Mouse (Mus musculus) heart, embryonic 10.5 days (tissue): ENCODE results near the gene Pard3b. TPM values are rescaled to one million over a fixed set of nuclear protein-coding genes. Genes with fewer than 3 reads are reported as not detected.
A peak's percentile ranks its signal among the peaks of the same experiment; 100 is the strongest.

ENCODE experiments used
- DNase-seq: peaks from one replicate; pipeline ENCODE4 v3.0.0-alpha.2; 2017; ENCODE audit warnings: low spot score
- H3K27ac ChIP-seq: fragments of 300-500 bp; sonication (generic); 2 replicates; pipeline ENCODE4 v1.5.1; 2016; ENCODE audit warnings: mild to moderate bottlenecking
- H3K27me3 ChIP-seq: fragments of 300-500 bp; sonication (generic); 2 replicates; pipeline ENCODE4 v1.6.1; 2016; ENCODE audit warnings: mild to moderate bottlenecking; ENCODE audit not compliant: poor library complexity, insufficient read depth, severe bottlenecking
- H3K36me3 ChIP-seq: fragments of 300-500 bp; sonication (generic); 2 replicates; pipeline ENCODE4 v1.6.1; 2016; ENCODE audit warnings: mild to moderate bottlenecking, moderate library complexity
- H3K4me1 ChIP-seq: fragments of 300-500 bp; sonication (generic); 2 replicates; pipeline ENCODE4 v1.6.1; 2016; ENCODE audit warnings: mild to moderate bottlenecking
- H3K4me3 ChIP-seq: fragments of 300-500 bp; sonication (generic); 2 replicates; pipeline ENCODE4 v1.5.1; 2016; ENCODE audit warnings: mild to moderate bottlenecking, moderate library complexity
- H3K9me3 ChIP-seq: fragments of 300-500 bp; sonication (generic); 2 replicates; pipeline ENCODE4 v1.6.1; 2016; ENCODE audit warnings: mild to moderate bottlenecking, moderate library complexity
- WGBS: fragments of 180-500 bp; shearing (Covaris S2); methylation state at CpG from one replicate; pipeline ENCODE4 v1.1.7; 2016; 5-methylcytosine and 5-hydroxymethylcytosine counted together
- polyA plus RNA-seq: library from polyadenylated mRNA; unstranded; fragments of >200 nt; fragmentation: Nextera tagmentation; extraction: Ambion mirVana; gene quantifications from 2 replicates; pipeline ENCODE4 v1.2.1, GENCODE M21; 2016

The Pard3b gene
- polyA plus RNA-seq, 1 experiment from 2014 or later = 8.2 TPM

DNA sequence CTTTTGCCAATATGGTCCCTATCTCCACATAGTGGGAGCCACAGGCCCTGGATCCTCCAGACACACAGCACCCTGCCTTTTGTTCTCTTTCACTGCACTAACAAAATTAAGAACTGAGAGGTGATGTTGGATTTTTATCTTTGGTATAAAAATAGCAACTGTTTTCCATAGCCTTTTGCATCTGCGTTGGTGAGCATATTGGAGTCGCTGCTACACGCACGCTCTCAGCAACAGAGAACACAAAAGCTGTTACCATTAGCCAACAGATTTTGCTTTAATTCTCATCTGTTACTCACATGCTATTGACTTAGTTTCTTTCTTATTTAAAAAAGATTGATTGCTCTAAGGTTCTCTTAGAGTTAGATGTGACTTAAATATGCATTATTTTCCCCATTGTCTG lies 709.7 kb downstream of the Pard3b start:
- 81% methylated on average over 4 of the region's 4 CpGs for WGBS
- no peaks in the 10 kb centered on the region for H3K36me3 ChIP-seq

DNA sequence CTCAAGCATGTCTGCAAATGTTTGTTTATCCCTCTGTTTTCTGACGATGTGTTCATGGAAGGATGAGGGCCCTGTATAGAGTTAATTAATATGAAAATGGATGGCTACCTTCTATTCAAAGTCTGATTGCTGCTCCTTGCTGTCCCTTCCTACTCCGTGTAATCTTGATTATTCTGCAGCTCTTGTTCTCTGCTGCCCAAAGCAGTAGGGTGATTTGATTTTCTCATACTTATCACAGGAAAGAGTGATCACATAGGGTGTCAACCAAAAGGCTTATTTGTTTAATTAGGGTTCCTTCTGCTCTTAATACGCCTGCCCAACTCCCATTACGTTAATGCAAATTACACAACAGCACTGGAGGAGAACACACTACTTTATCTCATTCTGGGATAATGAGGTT lies 716.9 kb downstream of the Pard3b start:
- Histone ChIP-seq H3K27ac (no peak overlapping the region), H3K27me3 (no peaks in the 10 kb centered on the region), H3K4me3 (no peak overlapping the region), H3K36me3 (no peaks in the 10 kb centered on the region), H3K9me3 (no peaks in the 10 kb centered on the region), H3K4me1 (no peaks in the 10 kb centered on the region)
- no peak for DNase-seq
- WGBS = 60% methylated on average over 4 of the region's 4 CpGs

More for the DNA sequence above, 709.7 kb downstream of the Pard3b start:
- Histone ChIP-seq H3K27ac (no peak overlapping the region), H3K27me3 (no peaks in the 10 kb centered on the region), H3K4me3 (no peak overlapping the region), H3K9me3 (no peaks in the 10 kb centered on the region), H3K4me1 (peaks cover 3% of the 10 kb centered on the region; the same call in 1 of the 2 replicates)
- DNase-seq = no peak

DNA sequence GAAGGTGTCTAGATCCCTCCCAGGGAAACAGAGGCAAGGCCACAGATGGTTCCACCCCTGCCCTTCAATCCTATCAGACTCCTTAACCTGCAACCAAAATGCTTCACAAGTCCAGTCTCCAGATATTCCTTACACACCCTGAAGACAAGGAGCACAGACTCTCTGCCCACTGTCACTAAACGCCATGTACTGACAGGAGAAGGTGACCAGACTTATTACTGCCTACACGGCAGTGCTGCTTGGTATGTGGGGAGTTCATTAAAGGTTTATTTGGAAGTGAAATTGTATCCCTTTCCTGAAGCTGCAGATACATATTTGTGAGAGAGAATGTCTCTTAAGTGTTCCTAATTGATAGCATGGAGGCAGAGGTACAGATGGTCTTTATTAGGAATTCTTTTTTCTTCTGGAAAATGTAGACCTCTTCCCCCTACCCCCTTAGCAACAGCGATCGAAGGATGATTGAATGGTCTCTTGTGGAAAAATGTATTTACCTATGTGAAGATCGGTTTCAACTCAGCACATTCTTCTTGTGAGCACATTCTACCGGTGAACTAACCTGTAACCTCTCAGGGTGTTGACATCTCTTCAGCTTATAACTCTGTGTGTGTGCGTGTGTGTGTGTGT lies 735.9 kb downstream of the Pard3b start:
- H3K27me3 ChIP-seq = no peaks in the 10 kb centered on the region

DNA sequence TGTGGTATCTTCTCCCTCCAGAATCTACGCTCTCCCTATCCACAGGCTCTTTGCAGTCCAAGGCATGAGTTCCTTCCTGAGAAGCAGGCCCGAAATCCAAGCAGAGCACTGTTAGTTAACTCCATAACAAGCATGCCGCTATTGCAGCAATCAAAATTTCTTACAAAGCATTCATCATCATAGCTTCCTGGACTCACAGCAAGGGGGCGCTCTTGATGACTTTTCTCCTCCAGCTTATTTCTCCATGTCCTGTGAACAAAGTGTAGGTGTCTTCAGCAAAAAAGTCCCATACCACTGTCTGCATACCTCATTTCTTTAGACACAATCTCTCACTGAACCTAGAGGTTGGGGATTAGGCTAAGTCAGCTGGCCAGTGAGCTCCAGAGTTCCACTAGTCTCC lies 739.7 kb downstream of the Pard3b start:
- DNase-seq = no peak
- Histone ChIP-seq H3K4me1 (peaks cover 22% of the 10 kb centered on the region), H3K9me3 (no peaks in the 10 kb centered on the region), H3K36me3 (no peaks in the 10 kb centered on the region), H3K27me3 (no peaks in the 10 kb centered on the region), H3K4me3 (no peak overlapping the region), H3K27ac (no peak overlapping the region)
- WGBS = 78% methylated on average over 4 of the region's 4 CpGs

More for the DNA sequence above, 735.9 kb downstream of the Pard3b start:
- H3K4me1 ChIP-seq = peaks cover 14% of the 10 kb centered on the region
- no peak overlapping the region for H3K4me3 ChIP-seq
- DNase-seq = no peak
- no peaks in the 10 kb centered on the region for H3K36me3 ChIP-seq
- WGBS = 72% methylated on average over 7 of the region's 7 CpGs
- H3K9me3 ChIP-seq = no peaks in the 10 kb centered on the region
- peak overlapping the region; percentile 47; the same call in 1 of the 2 replicates for H3K27ac ChIP-seq

DNA sequence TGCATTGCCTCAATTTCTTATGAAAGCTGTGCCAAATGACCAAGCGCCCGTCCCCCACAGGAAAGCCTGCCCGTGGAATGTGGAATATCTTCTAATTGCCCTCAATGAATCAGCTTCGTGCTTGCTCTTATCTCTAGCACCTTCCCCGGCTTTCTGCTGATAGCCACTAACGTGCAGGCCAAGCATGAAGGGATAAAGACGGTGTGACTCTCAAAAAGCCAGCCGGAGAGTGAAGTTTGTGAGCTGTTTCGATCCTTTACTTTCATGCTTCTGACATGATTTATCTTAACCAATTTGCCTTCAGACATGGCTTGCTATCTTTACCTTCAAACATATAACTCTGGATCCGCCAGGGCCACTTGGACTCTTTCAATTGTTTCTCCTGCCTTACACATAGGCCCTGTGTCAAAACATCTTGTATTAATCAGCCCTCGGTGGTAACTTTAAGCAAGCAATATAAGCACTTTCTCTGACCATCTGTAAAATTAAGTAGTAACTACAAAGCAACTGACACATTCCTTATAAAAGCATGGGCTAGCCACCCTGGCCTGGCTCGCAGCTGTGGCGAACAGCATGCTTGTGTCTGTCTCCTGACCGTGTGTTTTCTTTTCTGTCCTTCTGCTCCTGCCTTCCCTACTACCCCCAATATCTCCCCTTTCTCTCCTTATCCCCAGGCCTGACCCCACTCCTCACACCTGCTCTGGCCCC lies 744.3 kb downstream of the Pard3b start:
- Histone ChIP-seq H3K9me3 (no peaks in the 10 kb centered on the region; the same call in 1 of the 2 replicates), H3K27ac (peak overlapping the region; percentile 37; the same call in 1 of the 2 replicates)
- no peak for DNase-seq

DNA sequence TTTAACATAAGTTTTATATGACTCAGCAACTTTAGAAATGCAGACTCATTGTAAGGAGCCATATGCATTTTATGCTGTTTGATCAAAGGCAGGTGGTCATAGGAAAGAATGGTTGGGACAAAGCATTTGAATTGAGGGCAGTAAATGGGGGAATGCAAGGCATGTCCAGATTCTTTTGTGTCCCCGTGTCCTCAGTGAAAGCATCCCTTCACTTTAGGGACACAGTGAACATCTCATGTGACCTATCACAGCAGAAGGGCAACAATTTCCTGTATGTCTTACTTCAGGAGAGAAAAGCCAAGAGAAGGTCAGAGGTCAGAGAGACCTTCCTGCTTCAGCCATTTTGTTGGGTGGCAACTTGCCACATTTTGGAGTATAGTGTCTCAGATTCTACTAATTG lies 745.6 kb downstream of the Pard3b start:
- 91% methylated on average over 1 of the region's 1 CpGs for WGBS
- no peak for DNase-seq

More for the DNA sequence above, 744.3 kb downstream of the Pard3b start:
- WGBS = 14% methylated on average over 14 of the region's 14 CpGs
- Histone ChIP-seq H3K4me1 (peaks cover 10% of the 10 kb centered on the region; the same call in 1 of the 2 replicates), H3K36me3 (no peaks in the 10 kb centered on the region), H3K4me3 (no peak overlapping the region), H3K27me3 (no peaks in the 10 kb centered on the region)

DNA sequence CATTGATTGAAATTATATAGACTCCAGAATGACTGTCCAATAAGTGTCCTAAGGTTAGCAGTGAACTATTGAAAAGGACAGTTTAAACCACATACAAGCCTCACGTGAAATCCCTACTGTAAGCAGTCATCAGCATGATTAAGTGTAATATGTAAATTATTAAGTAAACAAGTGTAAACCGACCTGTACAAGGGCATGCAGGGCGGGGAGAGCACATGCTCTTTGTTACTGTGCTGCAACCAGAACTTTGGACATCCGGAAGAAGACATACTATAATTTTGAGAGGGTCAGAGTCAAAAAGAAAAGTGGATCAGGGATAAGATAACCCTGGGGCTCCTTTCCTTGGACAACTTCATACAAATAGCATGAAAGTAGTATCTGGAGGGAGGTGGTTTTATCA lies 749.4 kb downstream of the Pard3b start:
- H3K36me3 ChIP-seq = no peaks in the 10 kb centered on the region
- no peaks in the 10 kb centered on the region; the same call in 1 of the 2 replicates for H3K9me3 ChIP-seq
- H3K4me1 ChIP-seq = peaks cover 5% of the 10 kb centered on the region; the same call in 1 of the 2 replicates
- H3K27me3 ChIP-seq = no peaks in the 10 kb centered on the region
- DNase-seq = no peak
- H3K4me3 ChIP-seq = no peak overlapping the region
- WGBS = 78% methylated on average over 4 of the region's 4 CpGs
- H3K27ac ChIP-seq = no peak overlapping the region

More for the DNA sequence above, 745.6 kb downstream of the Pard3b start:
- Histone ChIP-seq H3K27ac (no peak overlapping the region), H3K4me3 (no peak overlapping the region), H3K36me3 (no peaks in the 10 kb centered on the region), H3K4me1 (peaks cover 10% of the 10 kb centered on the region; the same call in 1 of the 2 replicates), H3K9me3 (no peaks in the 10 kb centered on the region; the same call in 1 of the 2 replicates), H3K27me3 (no peaks in the 10 kb centered on the region)

DNA sequence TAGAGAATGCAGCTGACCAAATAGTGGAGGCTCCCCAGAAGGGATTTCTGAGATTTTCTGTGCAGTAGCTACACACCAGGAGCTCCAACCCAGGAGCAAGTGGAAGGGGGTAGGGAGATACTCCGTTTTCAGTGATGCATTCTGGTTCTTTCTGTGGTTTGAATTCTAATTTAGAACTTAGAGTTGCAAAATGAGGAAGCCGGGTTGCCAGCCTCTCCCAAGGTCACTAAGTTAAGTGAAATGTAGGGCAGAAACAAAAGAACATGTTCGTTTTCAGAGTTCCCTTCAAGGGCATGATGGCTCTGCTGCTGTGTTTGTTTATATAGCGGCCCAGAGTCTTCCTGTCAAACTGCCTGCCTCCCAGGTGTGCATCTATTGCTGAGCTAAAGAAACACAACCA lies 754.2 kb downstream of the Pard3b start:
- 53% methylated on average over 4 of the region's 4 CpGs for WGBS
- H3K9me3 ChIP-seq = no peaks in the 10 kb centered on the region
- H3K27ac ChIP-seq = no peak overlapping the region
- DNase-seq = no peak
- no peaks in the 10 kb centered on the region for H3K27me3 ChIP-seq
- H3K4me1 ChIP-seq = no peaks in the 10 kb centered on the region
- no peak overlapping the region for H3K4me3 ChIP-seq
- no peaks in the 10 kb centered on the region for H3K36me3 ChIP-seq

DNA sequence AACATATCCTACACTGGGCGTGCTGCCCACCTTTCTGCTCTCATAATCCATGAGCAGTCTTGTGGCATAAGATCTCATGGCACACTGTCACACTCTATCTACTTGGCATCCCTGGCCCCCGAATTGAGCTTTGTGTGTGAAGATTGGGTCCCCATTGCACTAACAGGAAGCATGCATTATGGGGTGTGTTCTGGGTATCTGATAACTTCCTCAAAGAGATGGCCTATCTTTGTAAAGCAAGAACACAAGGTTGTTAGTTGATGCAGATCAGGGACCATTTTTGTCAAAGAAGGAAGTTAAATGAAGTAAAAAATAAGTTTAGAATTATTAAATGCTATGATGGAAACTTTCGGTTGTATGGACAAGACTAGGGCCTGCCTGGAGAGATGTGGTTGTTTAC lies 755.9 kb downstream of the Pard3b start:
- 80% methylated on average over 3 of the region's 3 CpGs for WGBS
- Histone ChIP-seq H3K36me3 (no peaks in the 10 kb centered on the region), H3K4me3 (no peak overlapping the region), H3K27me3 (no peaks in the 10 kb centered on the region), H3K27ac (no peak overlapping the region), H3K9me3 (no peaks in the 10 kb centered on the region), H3K4me1 (peaks cover 3% of the 10 kb centered on the region; the same call in 1 of the 2 replicates)
- DNase-seq = no peak

DNA sequence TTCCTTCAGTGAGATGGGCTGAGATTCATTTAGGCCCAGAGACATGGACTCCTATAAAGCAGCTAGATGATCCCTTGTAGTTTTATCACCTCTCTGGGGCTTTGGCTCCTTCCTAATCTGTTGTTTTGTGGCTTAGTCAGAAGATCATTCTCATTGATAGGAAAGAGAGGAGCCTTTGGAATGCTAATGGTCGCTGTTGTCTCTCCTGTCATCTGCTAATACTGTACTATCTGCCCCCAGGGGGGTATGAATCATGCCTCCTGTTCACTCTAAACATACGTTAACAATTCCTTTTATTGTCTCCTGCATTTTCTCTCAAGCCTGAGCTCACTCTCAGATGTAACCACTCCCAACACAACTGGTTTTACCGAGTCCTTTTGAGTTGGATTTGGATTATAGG lies 759.6 kb downstream of the Pard3b start:
- WGBS = 16% methylated on average over 3 of the region's 3 CpGs
- DNase-seq = no peak
- Histone ChIP-seq H3K36me3 (no peaks in the 10 kb centered on the region), H3K9me3 (no peaks in the 10 kb centered on the region), H3K27me3 (no peaks in the 10 kb centered on the region), H3K27ac (no peak overlapping the region), H3K4me1 (peaks cover 3% of the 10 kb centered on the region; the same call in 1 of the 2 replicates), H3K4me3 (no peak overlapping the region)

DNA sequence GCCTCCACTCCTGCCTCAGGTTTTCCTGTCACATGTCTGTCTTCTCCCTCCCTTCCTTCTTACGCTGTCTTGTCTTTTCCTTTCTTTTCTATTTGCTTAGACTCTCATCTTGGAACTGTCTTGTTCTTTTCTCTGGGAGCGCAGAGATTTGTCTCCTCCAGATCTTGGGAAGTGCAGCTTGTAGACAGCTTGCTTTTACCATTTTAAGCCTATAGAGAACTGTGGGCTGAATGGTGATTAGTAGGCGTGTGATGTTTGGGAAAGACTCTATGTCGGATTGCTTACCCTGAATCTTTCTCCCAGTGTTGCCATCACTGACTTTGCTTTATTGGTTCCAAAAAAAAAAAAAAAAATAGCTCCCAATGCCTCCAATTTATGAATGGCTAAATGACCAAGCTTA lies 760.1 kb downstream of the Pard3b start:
- H3K4me3 ChIP-seq = no peak overlapping the region
- no peaks in the 10 kb centered on the region for H3K36me3 ChIP-seq
- 64% methylated on average over 4 of the region's 4 CpGs for WGBS
- DNase-seq = no peak
- H3K27me3 ChIP-seq = no peaks in the 10 kb centered on the region
- H3K27ac ChIP-seq = no peak overlapping the region
- peaks cover 3% of the 10 kb centered on the region; the same call in 1 of the 2 replicates for H3K4me1 ChIP-seq
- H3K9me3 ChIP-seq = no peaks in the 10 kb centered on the region

DNA sequence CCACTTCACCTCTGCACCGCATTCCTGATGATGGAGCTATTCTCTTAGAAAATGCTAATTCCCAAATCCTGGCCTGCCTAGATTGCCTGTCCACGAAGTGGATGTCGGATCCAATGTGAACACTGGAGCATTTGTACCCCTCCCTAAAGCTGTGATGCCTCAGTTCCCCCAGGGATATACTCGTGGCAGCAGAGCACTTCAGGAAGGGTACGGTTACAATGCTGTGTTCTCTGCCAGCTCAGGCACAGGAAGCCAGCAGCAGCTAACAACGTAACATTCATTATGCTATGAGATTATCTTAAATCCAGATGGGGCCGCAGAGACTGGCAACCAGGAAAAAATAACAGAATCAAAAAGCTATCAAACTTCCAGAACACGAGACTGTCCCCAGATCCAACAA lies 766.4 kb downstream of the Pard3b start:
- no peak for DNase-seq
- no peaks in the 10 kb centered on the region for H3K36me3 ChIP-seq
- 53% methylated on average over 8 of the region's 8 CpGs for WGBS
- H3K27me3 ChIP-seq = no peaks in the 10 kb centered on the region
- H3K4me1 ChIP-seq = peaks cover 17% of the 10 kb centered on the region; the same call in 1 of the 2 replicates
- H3K4me3 ChIP-seq = no peak overlapping the region
- no peaks in the 10 kb centered on the region for H3K9me3 ChIP-seq
- no peak overlapping the region for H3K27ac ChIP-seq

DNA sequence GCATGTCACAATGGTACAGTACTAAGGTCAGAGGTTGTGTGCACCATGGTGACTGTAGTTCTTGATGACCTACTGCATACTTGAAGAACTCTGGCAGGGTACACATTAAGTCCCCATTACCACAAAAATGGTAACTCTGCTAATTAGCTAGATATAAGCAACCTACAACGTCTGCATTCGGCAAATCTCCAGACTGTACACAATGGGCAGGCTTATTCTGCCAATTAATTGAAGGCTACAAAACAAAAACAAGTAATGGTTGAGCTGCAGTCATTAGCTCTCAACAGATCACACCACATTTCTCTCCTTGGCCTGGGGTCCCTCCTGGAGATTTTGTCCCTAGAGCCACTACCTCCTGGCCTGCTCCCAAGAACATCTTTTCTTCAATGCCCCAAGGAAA lies 772.7 kb downstream of the Pard3b start:
- WGBS = 84% methylated on average over 2 of the region's 2 CpGs
- Histone ChIP-seq H3K4me3 (no peak overlapping the region), H3K4me1 (peaks cover 19% of the 10 kb centered on the region; the same call in 1 of the 2 replicates), H3K27me3 (no peaks in the 10 kb centered on the region), H3K36me3 (no peaks in the 10 kb centered on the region), H3K9me3 (no peaks in the 10 kb centered on the region), H3K27ac (no peak overlapping the region)
- DNase-seq = no peak
